Mouse (Mus musculus) CH12.LX (cell line): ENCODE data around the gene Clpb. TPM values are rescaled to one million over a fixed set of nuclear protein-coding genes. Genes with fewer than 3 reads are reported as not detected.

ENCODE experiments used
- DNase-seq: peaks from one replicate; pipeline ENCODE4 v3.0.0-alpha.2; 2013; ENCODE audit errors: extremely low read depth
- H3K27ac ChIP-seq: 2 replicates; pipeline ENCODE4 v1.5.1; 2012; ENCODE audit warnings: low read depth, mild to moderate bottlenecking, control low read depth, moderate library complexity; ENCODE audit not compliant: insufficient read depth
- H3K27me3 ChIP-seq: replicated peaks from 2 replicates; pipeline ENCODE3; 2012; ENCODE audit warnings: inconsistent platforms
- H3K36me3 ChIP-seq, 2 experiments: replicated peaks in 1 of 2; 2 replicates each; pipeline versions ENCODE3 to v1.6.1; 2012; ENCODE audit warnings: inconsistent platforms in 1 of 2, low read length in 1 of 2, mild to moderate bottlenecking in 1 of 2, mixed read lengths in 1 of 2, moderate library complexity in 1 of 2; ENCODE audit not compliant: control insufficient read depth in 1 of 2, insufficient read depth in 1 of 2
- H3K4me1 ChIP-seq, 2 experiments: 2 replicates each; pipeline ENCODE4 v1.6.1; 2012; ENCODE audit warnings: inconsistent platforms in 1 of 2, moderate library complexity in 1 of 2; ENCODE audit not compliant: insufficient read depth in 2 of 2, control insufficient read depth in 1 of 2
- H3K4me2 ChIP-seq: 2 replicates; pipeline ENCODE4 v1.6.1; 2012; ENCODE audit warnings: low read depth, mild to moderate bottlenecking, control low read depth; ENCODE audit not compliant: poor library complexity, insufficient read depth, severe bottlenecking
- H3K4me3 ChIP-seq, 3 experiments: fragments of 150-350 bp in 1 of 3; sonication (generic) in 1 of 3; replicated peaks in 1 of 3; 2 replicates each; pipeline versions ENCODE3 to v1.5.1; 2011 to 2012; ENCODE audit warnings: low read depth in 2 of 3, low read length in 2 of 3, mild to moderate bottlenecking in 2 of 3, moderate library complexity in 2 of 3, control low read depth in 1 of 3, improper control_type of control experiment in 1 of 3, inconsistent platforms in 1 of 3, mixed read lengths in 1 of 3; ENCODE audit not compliant: poor library complexity in 1 of 3
- H3K79me2 ChIP-seq: replicated peaks from 2 replicates; pipeline ENCODE4 v1.6.1; 2012; ENCODE audit warnings: mild to moderate bottlenecking, moderate library complexity; ENCODE audit not compliant: control insufficient read depth, poor library complexity, insufficient read depth, severe bottlenecking; ENCODE audit errors: extremely low read depth
- H3K9ac ChIP-seq: 2 replicates; pipeline ENCODE4 v1.6.1; 2012; ENCODE audit warnings: low read depth, mild to moderate bottlenecking, control low read depth, moderate library complexity; ENCODE audit not compliant: insufficient read depth
- H3K9me3 ChIP-seq: replicated peaks from 2 replicates; pipeline ENCODE3; 2012; ENCODE audit warnings: low read length, inconsistent platforms, mixed read lengths
- BHLHE40 ChIP-seq: IDR thresholded peaks from 2 replicates; pipeline ENCODE4 v1.6.1; 2011; ENCODE audit warnings: mild to moderate bottlenecking, low read depth, low read length, improper control_type of control experiment
- CHD2 ChIP-seq: IDR thresholded peaks from 2 replicates; pipeline ENCODE4 v1.6.1; 2011; ENCODE audit warnings: low read length, improper control_type of control experiment
- CTCF ChIP-seq, 2 experiments: IDR thresholded peaks in 1 of 2; conservative IDR thresholded peaks in 1 of 2; 2 replicates each; pipeline ENCODE4 v1.5.1; 2011 to 2012; ENCODE audit warnings: low read depth in 2 of 2, low read length in 2 of 2, improper control_type of control experiment in 1 of 2, inconsistent platforms in 1 of 2, mild to moderate bottlenecking in 1 of 2, moderate library complexity in 1 of 2
- E2F4 ChIP-seq: IDR thresholded peaks from 2 replicates; pipeline ENCODE4 v1.6.1; 2011; ENCODE audit warnings: low read depth, low read length, improper control_type of control experiment; ENCODE audit not compliant: insufficient replicate concordance
- ELF1 ChIP-seq: IDR thresholded peaks from 2 replicates; pipeline ENCODE4 v1.6.1; 2014; ENCODE audit warnings: low read depth, mild to moderate bottlenecking, inconsistent platforms, low read length, improper control_type of control experiment
- HCFC1 ChIP-seq: IDR thresholded peaks from 2 replicates; pipeline ENCODE4 v1.6.1; 2012; ENCODE audit warnings: low read depth, mild to moderate bottlenecking, inconsistent platforms, low read length, improper control_type of control experiment
- KAT2A ChIP-seq: IDR thresholded peaks from 2 replicates; pipeline ENCODE4 v1.6.1; 2012; ENCODE audit warnings: low read length, improper control_type of control experiment, inconsistent platforms; ENCODE audit not compliant: insufficient replicate concordance
- MAX ChIP-seq: IDR thresholded peaks from 2 replicates; pipeline ENCODE4 v1.6.1; 2011; ENCODE audit warnings: low read length, improper control_type of control experiment
- MXI1 ChIP-seq: IDR thresholded peaks from 2 replicates; pipeline ENCODE4 v1.6.1; 2011; ENCODE audit warnings: mild to moderate bottlenecking, low read depth, low read length, improper control_type of control experiment
- MYC ChIP-seq: IDR thresholded peaks from 2 replicates; pipeline ENCODE4 v1.6.1; 2011; ENCODE audit warnings: low read depth, mild to moderate bottlenecking, improper control_type of control experiment, low read length
- NELFE ChIP-seq: IDR thresholded peaks from 2 replicates; pipeline ENCODE4 v1.6.1; 2011; ENCODE audit warnings: low read depth, low read length, improper control_type of control experiment
- NRF1 ChIP-seq: IDR thresholded peaks from 2 replicates; pipeline ENCODE4 v1.6.1; 2014; ENCODE audit warnings: low read depth, mild to moderate bottlenecking, inconsistent platforms, low read length, improper control_type of control experiment, moderate library complexity
- POLR2A ChIP-seq: IDR thresholded peaks from 2 replicates; pipeline ENCODE4 v1.6.1; 2011; ENCODE audit warnings: low read depth, mild to moderate bottlenecking, improper control_type of control experiment, low read length
- POLR2AphosphoS2 ChIP-seq: IDR thresholded peaks from 2 replicates; pipeline ENCODE4 v1.6.1; 2011; ENCODE audit warnings: low read depth, low read length, improper control_type of control experiment
- RAD21 ChIP-seq: IDR thresholded peaks from 2 replicates; pipeline ENCODE4 v1.6.1; 2011; ENCODE audit warnings: low read depth, mild to moderate bottlenecking, low read length, improper control_type of control experiment, moderate library complexity
- SIN3A ChIP-seq: IDR thresholded peaks from 2 replicates; pipeline ENCODE4 v1.6.1; 2012; ENCODE audit warnings: low read length, improper control_type of control experiment, inconsistent platforms
- TBP ChIP-seq: conservative IDR thresholded peaks from 2 replicates; pipeline ENCODE4 v1.6.1; 2011; ENCODE audit warnings: low read depth, low read length, improper control_type of control experiment
- TCF12 ChIP-seq: IDR thresholded peaks from 2 replicates; pipeline ENCODE4 v1.6.1; 2014; ENCODE audit warnings: low read depth, mild to moderate bottlenecking, inconsistent platforms, low read length, improper control_type of control experiment
- UBTF ChIP-seq: IDR thresholded peaks from 2 replicates; pipeline ENCODE4 v1.6.1; 2012; ENCODE audit warnings: low read depth, mild to moderate bottlenecking, inconsistent platforms, low read length, improper control_type of control experiment, moderate library complexity
- ZC3H11A ChIP-seq: IDR thresholded peaks from 2 replicates; pipeline ENCODE4 v1.6.1; 2012; ENCODE audit warnings: low read depth, mild to moderate bottlenecking, inconsistent platforms, low read length, improper control_type of control experiment
- ZMIZ1 ChIP-seq: IDR thresholded peaks from 2 replicates; pipeline ENCODE4 v1.6.1; 2012; ENCODE audit warnings: low read depth, mild to moderate bottlenecking, inconsistent platforms, low read length, improper control_type of control experiment
- dilution Hi-C: fragments of 300-500 bp; cut with MboI; formaldehyde crosslinking; loops from 2 replicates; pipeline ENCODE4 v1.14.3; 2020; ENCODE audit warnings: low sequenced_read_pairs; ENCODE audit not compliant: extremely low pct_unique_long_range_greater_than_20kb, extremely low pct_ligation_motif_present
- in situ Hi-C: fragments of 300-500 bp; cut with MboI; formaldehyde crosslinking; loops from 3 replicates; pipeline ENCODE4 v1.14.3; 2019; ENCODE audit warnings: low sequenced_read_pairs, low pct_ligation_motif_present, low pct_unique_long_range_greater_than_20kb, mixed read lengths
- polyA plus RNA-seq: library from polyadenylated mRNA; unstranded; fragments of >175 nt; gene quantifications from 2 replicates; pipeline ENCODE4 v1.2.1, GENCODE M21; 2012; ENCODE audit warnings: low read depth; ENCODE audit not compliant: insufficient read length
- total RNA-seq, 2 experiments: library from RNA; depleted of rRNA; stranded (reverse); fragments of 300-350 nt in 1 of 2; fragments of >200 nt in 1 of 2; gene quantifications; 2 replicates each; pipeline ENCODE4 v1.2.3; 2012 to 2014

Gene Clpb
- total and polyA plus RNA-seq, 3 experiments, result 25.5 to 68.4 (median 41.7) TPM

DNA sequence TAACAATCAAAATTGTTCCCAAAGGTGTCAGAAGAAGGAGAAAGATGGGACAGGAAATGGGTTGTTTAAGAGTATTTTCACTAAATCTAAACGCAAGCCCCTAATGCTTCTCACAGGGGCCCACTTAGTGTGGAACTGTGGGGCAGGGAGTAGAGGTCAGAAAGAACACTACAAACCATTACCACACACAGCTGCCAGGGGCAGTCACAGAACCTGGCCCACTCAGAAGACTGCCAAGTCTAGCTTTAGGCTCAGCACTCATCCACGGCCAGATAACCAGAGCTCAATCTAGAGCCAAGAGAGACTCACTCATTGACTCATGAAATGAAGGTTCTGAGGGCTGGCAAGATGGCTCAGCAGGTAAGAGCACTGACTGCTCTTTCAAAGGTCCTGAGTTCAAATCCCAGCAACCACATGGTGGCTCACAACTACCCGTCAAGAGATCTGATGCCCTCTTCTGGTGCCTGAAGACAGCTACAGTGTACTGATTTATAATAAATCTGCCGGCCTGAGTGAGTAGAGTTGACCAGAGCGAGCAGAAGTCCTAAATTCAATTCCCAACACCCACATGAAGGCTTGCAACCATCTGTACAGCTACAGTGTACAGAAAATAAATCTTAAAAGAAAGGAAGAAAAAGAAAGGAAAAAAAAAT lies 172.2 kb downstream of the Clpb start:
- dilution Hi-C loops (no loop called here), in situ Hi-C loops (no loop called here)
- Histone ChIP-seq H3K4me3 (peak overlapping the region; percentile 80 to 92 (median 85)), H3K4me1 (peaks cover 3 to 30% of the 10 kb centered on the region in 2 experiments; a peak in 3 of 4 replicates), H3K36me3 (peaks cover 30 to 47% of the 10 kb centered on the region in 2 experiments), H3K9me3 (peaks cover 3% of the 10 kb centered on the region), H3K9ac (peak overlapping the region; percentile 64), H3K27ac (no peak overlapping the region), H3K79me2 (peaks cover 19% of the 10 kb centered on the region), H3K4me2 (peak overlapping the region; percentile 48), H3K27me3 (no peaks in the 10 kb centered on the region)
- no peak for TF ChIP-seq KAT2A
- peak in 1 of 2 experiments; percentile 48; a peak in 2 of 4 replicates for TF ChIP-seq CTCF (conservative IDR thresholded peaks at IDR 0.05 in 1 of 2, IDR thresholded peaks at IDR 0.05 in 1 of 2; ENCODE audit: low read depth in 2 of 2, low read length in 2 of 2)
- TF ChIP-seq MYC, result peak; percentile 68; the same call in 1 of the 2 replicates
- TF ChIP-seq ELF1, result no peak
- no peak for TF ChIP-seq ZC3H11A
- TF ChIP-seq POLR2A, result no peak
- DNase-seq, result peak; percentile 41

DNA sequence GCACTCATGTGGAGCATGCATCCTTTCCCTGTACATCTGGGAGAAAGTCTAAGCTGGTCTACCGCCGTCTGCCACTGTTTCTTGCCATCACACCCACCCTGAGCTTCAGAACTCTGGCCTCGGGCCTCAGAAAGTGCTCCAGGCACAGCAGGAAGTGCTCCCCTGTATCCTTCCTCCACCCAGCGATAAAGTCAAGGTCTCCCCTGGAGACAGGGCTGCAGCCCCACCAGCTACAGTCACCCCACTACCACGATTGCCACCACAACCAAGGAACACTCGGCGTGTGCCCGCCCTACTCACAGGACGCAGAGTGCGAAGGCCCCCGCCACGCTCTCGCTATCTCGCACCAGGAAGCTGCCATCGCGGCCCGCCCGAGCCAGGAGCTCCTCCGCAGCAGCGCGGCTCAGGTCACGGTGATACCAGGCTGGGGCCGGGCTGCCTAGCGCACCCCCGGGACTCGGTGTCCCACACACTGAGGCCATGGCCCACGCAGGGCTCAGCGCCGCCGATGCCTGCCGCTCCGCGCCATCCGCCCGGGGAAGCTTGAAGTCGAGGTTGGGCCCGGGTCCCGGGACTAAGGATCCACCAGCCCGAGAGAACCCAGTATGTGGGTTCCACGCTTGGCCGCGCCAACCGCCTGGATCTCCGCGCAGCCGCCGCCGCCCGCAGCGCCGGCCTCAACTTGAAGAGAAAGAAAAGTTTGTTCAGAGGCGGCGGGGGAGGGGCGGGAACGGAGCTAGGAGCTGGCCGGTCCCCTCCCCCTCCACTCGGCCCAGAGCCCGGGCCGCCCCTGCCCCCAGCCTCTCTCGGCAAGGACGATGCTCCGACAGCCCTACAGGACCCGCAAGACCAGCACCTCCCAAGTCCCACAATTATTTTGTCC lies 173.1 kb downstream of the Clpb start:
- TF ChIP-seq NELFE (0 out of 2 replicates have a peak, but pooled peaks have one; percentile 29), E2F4 (no peak), CHD2 (peak; percentile 88), HCFC1 (0 out of 2 replicates have a peak, but pooled peaks have one; percentile 24), UBTF (peak; percentile 64), NRF1 (peak; percentile 58; the same call in 1 of the 2 replicates), MXI1 (peak; percentile 52; the same call in 1 of the 2 replicates), TCF12 (peak; percentile 71), POLR2AphosphoS2 (no peak), RAD21 (no peak), ZMIZ1 (0 out of 2 replicates have a peak, but pooled peaks have one; percentile 54), MAX (peak; percentile 30; the same call in 1 of the 2 replicates), SIN3A (peak; percentile 44; the same call in 1 of the 2 replicates), TBP (0 out of 2 replicates have a peak, but pooled peaks have one; percentile 34), MYC (no peak), POLR2A (peak; percentile 49; the same call in 1 of the 2 replicates), BHLHE40 (peak; percentile 22; the same call in 1 of the 2 replicates)
- H3K79me2 ChIP-seq, result peaks cover 19% of the 10 kb centered on the region
- peak overlapping the region; percentile 80 to 92 (median 85) for H3K4me3 ChIP-seq
- dilution Hi-C loops, result no loop called here
- peak; percentile 58 for DNase-seq
- in situ Hi-C loops, result no loop called here
- peaks cover 3 to 30% of the 10 kb centered on the region in 2 experiments; a peak in 3 of 4 replicates for H3K4me1 ChIP-seq
- H3K27ac ChIP-seq, result peak overlapping the region; percentile 52
- peaks cover 20 to 40% of the 10 kb centered on the region in 2 experiments for H3K36me3 ChIP-seq
- peak overlapping the region; percentile 64 for H3K9ac ChIP-seq
- peak overlapping the region; percentile 67 for H3K4me2 ChIP-seq
- no peaks in the 10 kb centered on the region for H3K27me3 ChIP-seq
- H3K9me3 ChIP-seq, result no peaks in the 10 kb centered on the region
